Mouse (Mus musculus) neutrophil, adult 5-6 weeks (primary cell): ENCODE results near the gene Plxnb2. TPM values are rescaled to one million over a fixed set of nuclear protein-coding genes. Genes with fewer than 3 reads are reported as not detected.

ENCODE experiments used
- ATAC-seq: fragments of 151-379, 151-347 bp; 2 replicates; pipeline ENCODE4 v1.8.0; 2017; ENCODE audit warnings: mild to moderate bottlenecking, moderate TSS enrichment; ENCODE audit not compliant: insufficient number of reproducible peaks, poor library complexity, low FRiP score, severe bottlenecking; ENCODE audit errors: extremely low read depth
- total RNA-seq: library from RNA; stranded (forward); fragments of 200-1000 nt; gene quantifications from 2 replicates; pipeline ENCODE4 v1.2.3, GENCODE M21; 2017

Gene Plxnb2
- total RNA-seq, 1 experiment from 2014 or later: 15.7 TPM

DNA sequence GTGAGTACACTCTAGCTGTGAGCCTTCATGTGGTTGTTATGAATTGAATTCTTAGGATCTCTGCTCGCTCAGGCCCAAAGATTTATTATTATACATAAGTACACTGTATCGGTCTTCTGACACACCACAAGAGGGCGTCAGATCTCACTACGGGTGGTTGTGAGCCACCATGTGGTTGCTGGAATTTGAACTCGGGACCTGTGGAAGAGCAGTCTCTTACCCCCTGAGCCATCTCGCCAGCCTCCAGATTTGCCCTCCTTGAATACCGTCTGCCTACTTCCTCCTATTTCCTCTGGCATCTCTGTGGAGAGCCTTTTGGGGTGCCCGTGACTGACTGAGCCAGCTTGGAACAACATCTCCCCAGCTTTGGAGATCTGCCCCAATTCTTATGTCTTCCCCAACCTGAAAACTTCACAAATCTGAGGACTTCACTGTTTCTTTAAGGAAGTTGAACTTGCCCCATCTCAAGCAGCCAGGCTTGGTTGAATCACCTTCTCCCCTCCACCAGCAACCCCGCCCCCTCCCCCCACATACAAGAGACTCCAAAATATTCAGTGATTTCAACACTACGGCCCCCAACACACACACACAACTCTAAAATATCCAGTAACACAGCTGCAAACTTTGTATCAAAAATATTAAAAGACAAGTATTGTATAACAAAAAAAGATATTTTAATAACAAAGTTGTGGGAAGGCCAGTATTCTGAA is 1.1 kb upstream of the Plxnb2 start:
- ATAC-seq: no peak

DNA sequence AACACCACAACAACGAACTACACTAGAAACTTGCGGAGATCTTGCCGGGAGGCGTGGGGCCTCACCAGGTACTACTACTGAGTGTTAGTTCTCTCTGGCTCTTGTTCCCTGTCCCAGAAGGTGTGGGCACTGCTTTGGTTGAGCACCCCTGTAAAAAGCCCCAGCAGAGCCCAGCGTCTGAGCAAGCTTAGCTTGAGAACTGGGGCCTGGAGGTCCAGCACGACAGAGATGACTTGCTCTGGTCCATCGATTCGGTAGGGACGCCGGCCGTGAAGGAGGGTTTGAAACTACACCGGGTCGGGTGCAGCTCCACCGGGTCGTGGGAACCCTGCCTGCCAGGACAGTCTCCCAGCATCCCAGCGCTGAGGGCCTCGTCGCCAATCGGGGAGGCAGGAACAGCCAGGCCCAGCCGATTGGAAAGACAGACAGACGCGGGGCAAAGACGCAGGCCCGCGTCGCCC is 477 bp downstream of the Plxnb2 start:
- ATAC-seq: no peak

DNA sequence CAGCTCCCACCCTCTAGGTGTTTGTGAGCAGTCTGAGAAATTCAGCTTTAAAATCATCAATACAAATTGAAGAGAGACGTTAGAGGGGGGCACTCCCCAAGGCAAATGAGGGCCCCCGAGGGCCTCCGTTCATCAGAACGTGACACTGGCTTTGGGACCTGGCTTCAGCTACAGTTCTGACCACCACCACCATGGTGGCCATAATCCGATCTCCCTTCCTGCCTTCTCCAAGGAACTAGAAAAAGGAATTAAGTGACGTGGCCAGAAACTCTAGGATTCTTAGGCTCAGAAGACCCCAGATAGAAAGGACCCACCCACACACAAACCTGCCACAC is 991 bp downstream of the Plxnb2 start:
- ATAC-seq: no peak

DNA sequence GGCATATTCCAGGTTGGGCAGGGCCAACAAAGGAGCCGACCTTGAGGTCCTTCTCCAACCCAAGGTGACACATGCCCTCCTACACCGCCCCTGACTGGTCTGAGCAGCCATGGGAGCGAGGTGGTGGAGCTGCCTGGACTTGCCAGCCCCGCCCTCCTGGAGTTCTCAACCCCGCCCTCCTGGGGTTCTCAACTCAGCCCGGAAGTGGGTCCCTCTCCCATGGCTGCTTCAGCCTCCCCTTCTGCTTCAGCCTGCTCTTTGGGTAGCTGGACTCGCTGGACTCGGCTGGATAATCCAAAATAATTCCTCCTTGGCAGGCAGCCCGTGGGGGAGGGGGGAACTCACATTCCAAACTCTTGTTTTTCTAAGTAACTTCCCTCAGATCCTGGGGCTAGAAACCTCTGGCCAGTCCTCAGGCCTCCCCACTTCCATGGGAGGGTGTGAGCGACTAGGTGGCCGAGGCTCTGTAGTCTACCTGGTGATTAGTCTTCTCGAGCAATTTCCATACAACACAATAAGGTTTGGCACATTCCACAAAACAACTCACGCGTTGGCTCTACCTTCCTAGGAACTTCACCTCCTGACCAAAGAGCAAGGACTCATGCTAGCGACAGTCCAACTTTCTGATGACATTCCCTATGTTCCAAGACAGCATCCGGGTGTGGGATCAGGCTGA is 1.5 kb downstream of the Plxnb2 start:
- no peak for ATAC-seq

DNA sequence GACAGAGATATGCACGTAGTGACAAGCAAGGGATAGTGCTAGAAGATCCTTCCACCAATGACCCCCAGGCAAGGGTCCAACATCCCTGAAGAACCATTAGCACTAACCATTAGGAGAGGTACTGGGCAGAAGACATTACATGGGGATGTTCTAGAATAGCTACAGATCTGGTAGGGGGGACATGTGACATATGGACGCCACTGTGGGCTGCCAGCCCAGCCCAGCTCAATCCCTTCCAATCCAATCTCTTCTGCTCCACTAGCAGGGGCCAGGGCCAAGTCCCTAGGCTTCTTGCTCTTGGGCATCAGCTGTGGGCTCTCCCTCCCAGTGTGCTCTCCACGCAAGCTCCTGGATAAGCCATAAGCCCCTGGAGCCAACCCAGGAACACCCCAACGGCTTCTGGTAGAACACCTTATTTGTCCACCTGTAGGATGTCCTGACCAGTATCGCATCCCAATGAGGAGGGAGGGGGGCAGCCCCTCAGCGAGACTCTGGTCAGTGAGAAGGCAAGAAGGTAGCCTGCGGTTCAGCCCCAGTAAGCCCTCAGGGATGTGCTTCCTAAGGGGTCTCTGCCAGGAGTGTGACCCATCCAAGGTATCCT is 2.2 kb downstream of the Plxnb2 start:
- ATAC-seq: no peak

DNA sequence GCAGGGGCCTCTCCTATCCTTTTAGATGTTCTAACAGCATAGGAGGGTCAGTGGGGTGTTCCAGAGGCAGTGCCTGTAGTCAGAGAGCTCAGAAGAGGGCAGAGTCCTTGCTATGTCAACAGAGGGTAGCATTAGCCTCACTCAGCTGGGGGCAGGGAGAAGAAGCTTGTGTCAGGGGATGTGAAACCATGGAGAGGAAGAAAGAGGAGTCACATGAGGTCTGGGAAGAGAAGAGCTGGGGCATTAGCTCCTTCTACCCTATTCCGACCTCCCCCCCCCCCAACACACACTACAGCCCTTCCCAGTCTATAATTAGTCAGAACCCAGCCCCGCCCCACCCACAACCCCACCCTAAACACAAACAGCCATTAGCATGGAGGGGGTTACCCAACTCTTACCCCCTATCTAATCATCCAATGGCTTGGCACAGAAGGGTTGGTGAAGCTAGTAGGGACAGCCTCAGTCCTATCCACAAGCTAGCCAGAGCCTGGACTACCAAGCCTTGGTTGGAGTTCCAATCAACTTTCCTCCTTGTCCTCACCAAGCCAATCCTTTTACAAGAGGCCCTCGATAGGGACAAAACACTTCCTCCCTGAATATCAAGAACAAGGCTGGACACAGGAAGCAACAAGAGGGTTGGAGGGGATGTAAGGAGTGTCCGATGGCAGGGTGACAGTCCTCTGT is 2.9 kb downstream of the Plxnb2 start:
- no peak for ATAC-seq

DNA sequence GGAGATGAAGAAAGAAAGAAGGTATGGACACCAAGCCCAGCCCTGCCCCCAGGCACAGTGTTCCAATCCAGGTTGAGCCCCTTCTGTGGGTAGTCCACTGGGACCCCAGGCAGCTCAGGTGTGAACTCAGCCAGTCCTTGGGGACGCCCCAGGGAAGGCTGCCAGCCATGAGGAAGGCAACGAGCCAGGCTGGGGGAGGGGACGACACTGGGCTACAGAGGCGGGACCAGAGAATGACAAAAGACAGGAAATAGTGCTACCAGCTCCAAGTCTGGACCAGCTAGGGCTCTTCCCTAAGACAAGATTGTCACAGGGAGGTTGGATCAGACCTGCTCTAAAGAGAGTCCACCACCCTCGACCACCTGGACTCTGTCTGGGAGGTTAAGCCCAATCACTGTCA is 3.5 kb downstream of the Plxnb2 start:
- no peak for ATAC-seq

DNA sequence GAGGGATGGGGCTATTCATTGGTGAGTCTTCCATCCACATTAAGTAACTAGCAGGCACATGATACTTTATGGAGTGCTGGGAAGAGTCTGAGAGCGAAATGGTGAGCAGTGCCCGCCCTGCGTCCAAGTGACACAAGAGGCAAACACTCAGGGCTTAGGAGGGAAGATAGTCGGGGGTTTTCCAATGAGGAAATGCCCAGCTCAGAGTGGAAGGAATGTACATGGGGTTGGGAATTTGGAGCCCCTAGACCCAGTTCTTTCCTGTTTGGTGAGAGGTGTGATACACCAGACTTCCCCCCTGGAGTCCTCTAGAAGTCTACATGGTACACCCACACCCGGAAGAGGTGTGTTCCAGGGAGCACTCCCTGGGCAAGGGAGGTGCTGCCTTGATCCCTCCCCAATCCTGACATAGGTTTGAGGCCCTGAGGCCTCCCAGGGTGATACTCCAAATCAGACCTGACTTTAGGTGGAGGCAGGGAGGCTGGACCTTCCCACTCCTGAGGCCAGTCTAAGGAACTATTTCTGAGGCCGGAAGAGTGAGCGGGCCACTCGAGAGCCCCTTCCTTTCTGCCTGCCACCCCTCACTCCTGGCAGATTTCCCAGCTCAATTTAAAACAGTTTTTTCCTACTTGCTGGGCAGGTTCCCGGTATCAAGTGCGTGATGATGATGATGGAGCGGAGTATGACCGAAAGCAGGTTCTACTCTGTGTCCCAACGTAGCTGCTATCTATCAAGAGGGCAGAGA is 5.0 kb downstream of the Plxnb2 start:
- ATAC-seq: no peak

DNA sequence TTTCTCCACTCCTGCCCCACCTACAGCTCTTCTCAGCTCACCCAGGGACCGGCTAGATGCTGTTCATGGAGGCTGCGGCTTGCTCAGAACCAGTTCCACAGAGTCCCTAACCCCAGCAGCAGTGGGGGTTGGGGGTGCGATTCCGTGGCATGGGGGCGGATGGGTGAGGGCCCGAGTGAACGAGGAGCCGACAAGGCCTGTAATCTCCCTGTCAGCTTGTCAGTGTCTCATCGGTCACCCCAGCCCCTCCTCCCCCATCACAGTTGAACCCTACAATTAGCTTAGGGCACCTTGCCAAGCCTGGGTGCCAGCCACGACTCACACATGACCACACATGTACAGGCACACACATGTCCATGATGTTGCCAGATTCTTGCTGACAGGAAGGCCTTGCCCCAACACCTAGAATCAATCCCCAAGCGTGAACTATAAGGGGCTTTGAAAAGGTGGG is 5.7 kb downstream of the Plxnb2 start:
- ATAC-seq: no peak

DNA sequence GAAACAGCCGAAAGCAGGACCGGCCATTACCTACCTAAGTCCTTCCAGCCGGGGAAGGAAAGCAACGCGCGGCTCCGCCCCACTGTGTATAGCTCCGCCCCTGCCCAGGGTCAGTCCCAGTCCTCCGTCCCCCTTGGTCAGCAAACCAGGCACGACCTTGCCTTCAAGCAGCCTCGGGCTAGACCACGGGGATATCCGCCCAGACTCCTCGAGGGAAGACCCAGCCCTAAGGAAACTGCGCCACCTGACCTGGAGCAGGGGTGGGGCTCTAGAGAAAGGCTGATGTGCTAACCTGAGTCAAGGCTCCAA is 6.7 kb downstream of the Plxnb2 start:
- 0 out of 2 replicates have a peak, but pooled peaks have one; percentile 11 for ATAC-seq

DNA sequence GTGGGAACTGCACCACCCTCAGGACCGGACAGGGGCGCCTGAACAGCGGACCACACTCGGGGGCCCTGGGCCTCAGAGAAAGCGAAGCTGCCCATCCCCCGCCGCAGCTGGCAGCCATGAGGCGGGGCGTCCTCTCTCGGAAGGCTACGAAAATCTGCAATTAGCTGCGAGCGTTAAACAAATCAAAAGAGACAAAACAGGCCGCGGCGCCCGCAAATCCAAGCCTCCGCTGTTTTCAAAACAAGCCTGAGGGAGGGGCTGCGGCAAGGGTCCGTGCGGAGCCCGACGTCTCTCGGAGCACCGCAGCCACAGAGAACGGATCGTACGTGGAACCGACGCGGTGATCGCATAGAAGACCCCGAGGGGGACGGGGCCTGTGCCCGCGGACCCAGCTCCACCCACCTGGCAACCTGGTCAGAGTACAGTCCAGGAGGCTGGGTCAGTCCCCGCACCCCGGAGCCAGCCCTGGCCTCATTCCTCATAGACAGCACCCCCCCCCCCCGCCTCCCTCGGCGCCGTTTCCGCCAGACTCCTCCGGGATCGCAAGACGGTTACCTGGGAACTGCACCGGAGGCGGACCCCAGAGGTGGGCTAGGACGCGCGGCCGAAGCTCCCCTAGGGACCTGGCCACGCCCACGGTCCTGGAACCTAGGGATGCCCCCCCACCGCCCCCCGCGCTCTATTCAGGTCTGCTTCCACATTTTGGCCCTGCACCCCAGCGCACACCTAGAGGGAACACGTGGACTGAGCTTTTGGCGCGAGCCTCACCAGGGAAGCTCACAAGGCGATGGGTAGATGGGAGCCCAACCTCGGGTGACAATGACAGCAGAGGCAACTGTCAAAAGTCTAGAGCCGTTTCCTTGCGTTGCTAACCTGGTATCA is 7.3 kb downstream of the Plxnb2 start:
- 0 out of 2 replicates have a peak, but pooled peaks have one; percentile 14 for ATAC-seq

DNA sequence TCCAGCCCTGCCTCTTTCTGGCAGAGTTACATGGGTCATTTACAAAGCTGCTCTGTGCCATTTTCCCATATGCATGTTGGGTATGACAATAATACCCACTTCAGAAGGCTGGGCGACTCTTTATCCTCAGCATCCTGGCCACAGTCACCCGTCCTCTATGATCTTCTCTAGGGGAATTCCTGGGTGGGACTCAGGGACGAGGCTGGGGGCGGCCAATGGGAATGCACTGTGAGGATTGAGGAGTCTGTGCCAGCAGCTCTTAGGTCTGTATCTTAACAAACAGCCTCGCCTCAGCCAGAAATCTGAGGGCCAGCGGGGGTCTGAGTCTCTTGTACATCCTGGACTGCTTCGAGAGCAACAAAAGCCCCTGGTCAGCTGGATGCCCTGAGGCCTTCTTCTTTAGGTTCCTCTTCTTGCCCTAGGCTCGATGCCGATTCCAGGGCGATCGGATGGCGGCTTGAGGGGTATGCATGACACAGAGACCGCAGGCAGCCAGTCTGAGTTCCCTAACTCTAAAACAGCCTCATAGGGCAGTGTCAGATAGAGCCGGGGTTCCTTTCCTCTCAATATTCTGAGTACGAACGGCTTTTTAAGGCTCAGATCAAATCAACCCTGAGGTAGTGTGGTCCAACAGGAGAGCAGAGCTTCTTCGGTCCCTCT is 8.2 kb downstream of the Plxnb2 start:
- ATAC-seq: no peak

DNA sequence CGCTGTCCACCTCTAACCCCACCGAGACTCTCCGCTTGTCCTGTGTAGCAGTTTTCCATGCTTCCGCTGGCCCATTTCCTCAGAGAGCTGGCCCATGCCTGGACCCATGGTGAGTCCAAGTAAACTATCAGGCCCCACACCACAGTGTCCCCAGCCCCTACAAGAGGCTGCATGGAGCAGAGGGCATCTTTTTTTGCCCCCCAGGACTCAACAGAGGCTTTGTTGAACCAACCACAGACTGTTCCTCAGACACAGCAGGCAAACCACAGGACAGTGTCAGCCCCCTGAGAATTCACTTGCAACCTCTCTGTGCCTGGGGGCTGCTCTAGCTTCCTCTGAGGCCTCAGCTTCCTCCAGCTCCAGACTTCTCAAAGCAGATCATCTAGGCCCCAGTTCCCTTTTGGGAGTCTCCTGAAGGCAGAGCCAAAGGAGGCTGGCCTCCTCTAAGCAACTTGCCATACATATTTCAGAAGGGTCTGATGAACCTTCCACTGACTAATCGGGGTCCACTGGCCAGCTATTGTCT is 9.0 kb downstream of the Plxnb2 start:
- ATAC-seq: no peak

DNA sequence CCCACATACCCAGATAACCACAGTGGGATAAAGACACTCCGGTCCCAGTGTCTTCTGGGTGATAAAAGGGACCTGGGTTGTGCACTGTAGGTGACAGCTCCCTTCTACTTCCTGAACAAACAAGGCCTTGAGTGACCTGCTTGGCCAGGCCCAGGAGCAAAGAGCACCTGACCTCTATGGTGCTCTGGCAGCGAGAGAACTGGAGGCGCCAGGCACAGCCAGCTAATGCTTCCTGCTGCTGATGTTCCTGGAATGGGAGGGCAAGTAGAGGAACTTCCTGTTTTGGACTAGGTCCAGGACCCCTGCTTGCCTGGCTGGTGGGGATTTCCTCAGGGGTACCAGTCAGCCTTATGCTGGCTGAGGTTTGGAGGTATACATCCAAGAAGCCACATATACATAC is 10.5 kb downstream of the Plxnb2 start:
- no peak for ATAC-seq

DNA sequence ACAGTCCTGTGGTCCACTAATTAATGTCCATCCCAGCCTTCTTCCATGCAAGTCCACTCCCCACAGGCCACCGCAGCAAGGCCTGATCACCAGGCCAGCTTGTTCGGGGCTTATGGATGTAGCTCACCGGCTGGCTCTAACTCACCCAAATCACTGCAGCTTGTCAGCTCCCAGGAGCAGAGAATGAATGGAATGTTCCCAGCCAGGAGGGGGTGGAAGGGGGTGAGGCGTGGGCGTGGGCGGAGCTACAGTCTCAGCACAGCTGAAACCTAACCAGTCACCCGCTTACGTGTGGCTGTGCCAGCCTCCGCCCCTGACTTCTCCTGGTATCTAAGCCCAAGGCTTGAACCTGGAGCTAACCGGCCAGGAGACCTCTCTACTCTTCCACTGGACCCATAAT is 11.2 kb downstream of the Plxnb2 start:
- no peak for ATAC-seq

DNA sequence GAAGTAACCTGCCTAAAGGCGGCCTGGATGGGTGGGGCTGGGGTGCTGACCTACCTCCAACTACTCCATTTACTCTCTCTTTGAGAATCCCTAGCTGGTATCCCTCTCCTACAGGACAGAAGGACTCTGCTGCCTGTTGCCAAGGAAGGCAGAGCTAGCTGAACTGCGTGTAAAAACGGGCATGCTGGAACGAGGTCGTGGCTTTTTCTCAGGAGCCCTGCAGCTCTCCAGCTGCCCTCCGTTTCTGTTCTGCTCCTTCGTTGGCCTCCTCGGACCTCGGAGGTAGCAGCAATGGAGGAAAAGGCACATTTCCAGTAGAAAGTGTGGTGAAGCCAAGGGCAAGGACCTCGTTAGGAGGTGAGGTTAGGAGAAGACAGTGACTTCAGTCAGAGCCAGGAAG is 11.7 kb downstream of the Plxnb2 start:
- ATAC-seq: no peak

DNA sequence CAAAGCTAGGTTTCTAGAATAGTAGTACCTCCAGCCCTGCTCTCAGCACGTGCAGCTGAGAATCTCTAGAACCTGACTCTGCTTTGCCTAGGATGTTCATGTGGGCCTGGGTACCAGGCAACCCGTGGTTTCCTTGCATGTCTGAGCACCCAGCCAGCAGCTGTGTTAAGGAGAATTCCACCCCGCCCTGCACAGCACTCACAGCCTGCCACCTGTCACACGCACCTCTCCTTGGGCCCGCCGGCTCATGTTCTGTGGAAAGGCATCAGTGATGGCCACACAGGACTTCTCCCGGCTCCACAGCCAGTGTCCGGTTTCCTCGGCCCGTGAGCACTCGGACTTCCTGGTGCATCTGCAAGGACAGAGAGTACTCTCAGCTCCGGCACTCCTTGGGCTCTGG is 15.1 kb downstream of the Plxnb2 start:
- ATAC-seq: no peak

DNA sequence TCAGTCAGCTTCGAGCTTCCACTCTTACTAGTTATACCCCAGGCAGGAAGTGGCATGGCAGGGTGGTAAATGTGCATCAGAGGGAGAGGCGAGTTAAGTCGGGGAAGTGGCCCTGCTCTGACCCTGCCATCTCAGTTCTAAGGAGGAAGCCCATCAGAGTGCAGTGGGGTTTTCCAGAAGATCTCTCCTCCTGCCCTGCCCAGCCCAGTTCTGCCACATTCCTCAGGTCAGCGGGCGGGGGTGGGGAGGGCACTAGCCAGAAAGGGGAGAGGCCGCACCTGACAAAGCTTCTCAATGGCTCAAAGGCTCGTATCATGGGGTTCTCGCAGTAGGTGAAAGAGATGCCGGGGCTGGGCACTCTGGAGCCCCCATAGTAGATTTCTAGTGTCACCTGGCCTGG is 19.2 kb downstream of the Plxnb2 start:
- ATAC-seq: no peak
